Mouse (Mus musculus) heart, postnatal 25 days (tissue): Measurements from ENCODE around the gene Myo9b. TPM values are rescaled to one million over a fixed set of nuclear protein-coding genes. Genes with fewer than 3 reads are reported as not detected.
"Not testable (repeated sequence)": the region's sequence is repeated elsewhere in the genome, so short reads cannot be mapped to it uniquely, and the experiment has no call there.

ENCODE experiments used
- DNase-seq: peaks from one replicate; pipeline ENCODE4 v3.0.0; 2022; ENCODE audit warnings: low spot score
- intact Hi-C: fragments of 180-260 bp; cut with DNase I; formaldehyde crosslinking; loops from one replicate; pipeline ENCODE4 v1.15.1; 2025
- total RNA-seq, 2 experiments: library from RNA; stranded (reverse); gene quantifications; 2 replicates each; pipeline ENCODE4 v1.2.3; 2021

The Myo9b gene
- total RNA-seq, 2 experiments from 2014 or later, result 26.2 to 28.6 TPM

DNA sequence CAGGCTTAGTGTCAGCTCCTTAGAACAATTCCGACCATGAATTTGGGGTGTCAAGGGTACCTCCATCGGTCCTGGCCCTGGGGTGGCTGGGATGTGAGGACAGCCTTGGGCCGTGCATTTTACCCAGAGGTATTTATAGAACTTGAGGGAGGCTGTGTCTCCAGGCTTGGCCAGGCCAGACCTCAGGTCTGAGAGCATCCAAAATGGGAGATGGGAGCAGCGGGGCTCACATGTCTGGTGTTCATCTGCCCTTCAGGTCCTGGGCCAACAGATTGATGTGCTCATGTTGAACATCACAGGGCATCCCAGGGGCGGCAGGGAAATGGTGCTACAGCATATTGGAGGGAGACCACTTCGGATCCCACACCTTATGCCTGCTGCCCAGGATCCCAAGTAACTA is 18.8 kb downstream of the Myo9b start:
- DNase-seq, result no peak
- intact Hi-C loops, result no loop called here

DNA sequence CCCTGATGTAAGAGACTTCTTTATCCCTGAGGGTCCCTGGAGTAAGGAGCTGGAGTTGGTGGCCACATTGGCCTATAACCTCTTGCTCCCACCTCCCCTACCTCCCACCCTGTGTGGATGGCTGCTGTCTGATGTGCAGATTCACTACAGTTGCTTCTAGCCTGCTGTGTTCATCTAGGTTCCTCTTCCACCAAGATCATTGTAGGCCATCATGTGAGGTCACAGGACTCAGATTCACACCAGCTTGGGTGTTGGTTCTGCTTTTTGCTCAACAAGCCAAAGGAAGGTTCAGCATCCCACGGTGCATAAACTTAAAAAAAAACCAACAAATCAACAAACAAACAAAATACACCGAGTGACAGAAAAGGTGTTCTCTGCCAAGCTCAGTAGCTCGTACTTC is 21.4 kb downstream of the Myo9b start:
- DNase-seq, intact Hi-C loops: not testable (repeated sequence)

DNA sequence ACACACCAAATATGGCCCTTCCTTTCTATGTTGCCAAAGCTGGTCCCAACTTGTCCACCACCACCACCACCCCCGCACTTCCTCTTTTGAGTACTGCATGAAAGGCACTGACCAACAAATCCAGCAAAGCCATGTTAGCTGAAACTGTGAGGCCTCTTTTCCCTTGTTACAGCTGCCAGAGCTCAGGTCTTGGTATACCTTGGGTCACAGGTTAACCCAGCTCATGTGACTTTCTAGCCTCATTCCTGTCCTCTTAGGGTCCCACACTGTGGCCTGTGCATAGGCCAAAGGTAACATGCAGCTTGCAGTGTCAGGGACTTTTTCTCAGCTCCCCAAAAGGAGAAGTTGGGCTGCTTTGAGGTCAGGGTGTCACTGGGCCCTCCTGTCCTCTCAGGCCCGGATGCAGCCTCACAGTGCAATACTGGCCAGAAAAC is 23.7 kb downstream of the Myo9b start:
- intact Hi-C loops, result no loop called here
- DNase-seq, result no peak

DNA sequence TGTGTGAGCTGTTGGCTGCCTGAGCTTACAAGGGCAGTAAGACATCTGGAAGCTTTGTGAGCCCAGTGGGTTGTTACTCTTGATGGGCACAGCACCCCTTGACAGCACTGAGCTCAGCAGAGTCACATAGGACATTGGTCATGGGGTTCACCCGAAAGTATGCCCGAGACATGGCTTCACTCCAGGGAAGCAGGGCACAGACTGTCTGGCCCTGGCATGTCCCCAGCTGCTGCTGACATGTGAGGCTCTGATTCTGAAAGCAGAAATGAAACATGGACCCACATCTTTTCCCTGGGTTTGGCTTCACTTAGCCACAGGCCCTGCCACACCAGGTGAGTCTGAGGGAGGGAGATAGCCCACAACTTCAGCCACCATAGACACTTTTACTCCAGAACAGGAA is 24.3 kb downstream of the Myo9b start:
- intact Hi-C loops, result no loop called here

DNA sequence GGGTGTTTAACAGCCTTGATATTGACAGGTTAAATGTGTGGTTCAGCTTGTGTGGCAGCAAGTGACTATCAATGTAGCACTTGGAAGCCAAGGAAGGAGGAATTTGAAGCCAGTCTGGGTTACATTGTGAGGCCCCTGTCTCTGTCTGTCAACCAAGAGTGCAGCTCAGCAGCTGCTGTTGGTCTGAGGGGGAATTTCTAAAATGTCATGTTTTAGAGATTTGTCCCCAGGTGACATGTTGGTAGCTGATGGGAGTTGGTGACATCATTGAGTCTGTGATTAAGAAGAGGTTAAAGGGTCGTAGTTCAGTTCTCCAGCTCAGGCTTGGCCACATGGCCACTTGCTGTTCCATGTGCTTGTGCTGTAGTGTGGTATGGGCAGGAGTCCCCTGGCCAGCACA is 24.9 kb downstream of the Myo9b start:
- intact Hi-C loops, result no loop called here
- no peak for DNase-seq

More for the DNA sequence above, 24.3 kb downstream of the Myo9b start:
- DNase-seq, result no peak

DNA sequence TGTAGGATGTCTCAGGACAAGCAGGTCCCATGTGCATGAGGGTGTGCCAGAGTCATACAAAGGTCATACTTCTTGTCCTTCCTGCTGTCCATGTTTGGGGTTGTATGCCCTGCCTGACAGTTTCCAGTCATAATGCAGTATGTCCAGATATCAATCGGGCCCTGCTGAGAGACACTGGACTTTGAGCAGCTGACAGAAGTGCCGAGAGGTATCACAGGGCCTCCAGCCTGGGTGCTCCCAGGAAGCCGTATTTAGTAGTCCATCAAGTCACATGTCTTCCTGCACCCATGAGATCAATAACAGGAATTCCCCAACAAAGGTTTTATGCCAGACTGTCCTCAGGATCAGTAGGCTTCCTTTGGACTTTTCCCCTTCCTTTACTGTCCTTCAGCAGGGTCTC is 27.2 kb downstream of the Myo9b start:
- no peak for DNase-seq
- intact Hi-C loops, result no loop called here

DNA sequence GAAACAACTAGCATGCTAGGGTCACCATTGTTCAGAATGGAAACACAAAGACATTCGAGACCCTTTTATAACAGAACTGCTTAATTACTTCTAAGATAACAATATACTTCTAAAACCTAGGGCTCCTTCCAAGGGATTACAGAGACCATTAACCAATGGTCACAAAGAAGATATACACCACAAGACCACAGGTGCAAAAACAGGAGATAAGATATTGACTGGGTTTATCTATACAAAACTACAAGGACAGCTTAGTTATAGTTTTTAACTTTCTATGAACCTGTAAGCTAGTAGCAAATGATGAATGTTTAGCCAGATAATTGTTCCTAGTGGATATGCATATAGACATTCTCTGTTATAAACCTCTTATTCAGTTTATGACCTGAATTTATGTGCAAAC is 30.3 kb downstream of the Myo9b start:
- intact Hi-C loops, result no loop called here
- DNase-seq, result no peak

DNA sequence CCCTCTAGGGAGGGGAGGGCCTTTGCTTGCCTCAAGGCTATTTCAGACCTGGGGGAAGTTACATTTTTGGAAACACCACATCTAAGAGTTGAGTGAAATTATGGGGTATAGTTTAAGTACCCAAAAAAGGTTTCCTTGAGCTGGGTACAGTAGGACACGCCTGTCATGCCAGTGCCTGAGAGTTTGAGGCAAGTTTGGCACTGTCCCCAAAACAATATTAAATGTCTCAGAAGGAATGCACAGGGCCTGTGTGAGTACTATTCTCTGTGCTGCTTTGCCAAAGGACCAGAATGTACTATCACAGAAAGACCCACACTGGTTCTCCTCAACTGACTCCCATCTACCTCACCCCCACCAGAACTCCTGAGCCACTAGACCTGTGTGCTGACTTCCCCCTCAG is 31.1 kb downstream of the Myo9b start:
- no peak for DNase-seq
- intact Hi-C loops, result no loop called here

DNA sequence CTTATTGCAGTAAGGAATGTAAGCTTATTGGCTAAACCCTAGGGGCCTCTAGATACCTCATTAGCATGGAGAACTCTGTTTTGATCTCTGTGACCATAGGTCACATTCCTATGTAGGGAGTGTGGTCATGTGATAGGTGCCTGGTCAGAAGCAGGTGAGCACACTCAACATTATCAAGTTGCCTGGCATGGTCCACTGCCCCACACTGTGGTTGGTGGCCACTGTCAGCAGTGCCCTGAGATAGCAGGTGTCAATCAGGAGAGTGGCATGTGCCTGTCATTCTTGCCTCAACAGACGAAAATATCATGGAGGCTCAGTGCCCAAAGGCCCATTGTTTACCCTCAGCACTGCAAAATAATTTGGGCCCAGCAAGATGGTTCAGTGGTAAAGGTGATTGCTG is 33.5 kb downstream of the Myo9b start:
- intact Hi-C loops, result no loop called here
- DNase-seq, result no peak

DNA sequence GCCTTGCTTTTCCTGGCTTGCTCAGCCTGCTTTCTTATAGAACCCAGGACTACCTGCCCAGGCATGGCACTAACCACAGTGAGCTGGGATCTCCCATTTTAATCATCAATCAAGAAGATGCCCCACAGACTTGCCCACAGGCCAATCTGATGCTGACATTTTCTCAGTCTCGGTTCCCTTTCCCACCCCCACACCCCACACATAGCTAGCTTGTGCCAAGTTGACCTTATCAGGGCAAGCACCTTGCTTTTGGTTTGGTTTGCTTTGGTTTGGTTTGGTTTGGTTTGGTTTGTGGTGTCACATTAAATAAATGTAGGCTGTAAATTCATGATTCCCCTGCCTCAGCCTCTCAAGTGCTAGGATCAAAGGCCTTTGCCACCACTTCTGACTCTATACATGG is 34.9 kb downstream of the Myo9b start:
- intact Hi-C loops, result no loop called here
- DNase-seq, result no peak

DNA sequence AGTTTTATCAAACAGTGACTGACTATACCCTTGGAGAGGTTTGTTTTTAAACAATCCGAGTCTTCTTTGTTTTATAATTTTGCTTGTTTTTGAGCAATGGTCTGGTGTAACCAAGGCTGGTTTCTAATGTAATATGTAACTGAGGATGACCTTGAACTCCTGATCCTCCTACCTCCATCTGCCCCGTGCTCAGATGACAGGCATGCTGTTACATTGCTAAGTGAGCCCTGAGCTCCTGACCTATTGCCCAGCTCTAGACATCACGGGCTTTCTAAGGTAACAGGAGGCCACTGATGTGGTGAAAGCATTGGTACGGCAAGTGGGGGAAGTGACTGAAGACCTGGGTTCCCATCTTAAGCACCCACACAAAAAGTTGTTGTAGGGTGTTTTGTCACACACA is 35.4 kb downstream of the Myo9b start:
- DNase-seq, result no peak
- intact Hi-C loops, result no loop called here

DNA sequence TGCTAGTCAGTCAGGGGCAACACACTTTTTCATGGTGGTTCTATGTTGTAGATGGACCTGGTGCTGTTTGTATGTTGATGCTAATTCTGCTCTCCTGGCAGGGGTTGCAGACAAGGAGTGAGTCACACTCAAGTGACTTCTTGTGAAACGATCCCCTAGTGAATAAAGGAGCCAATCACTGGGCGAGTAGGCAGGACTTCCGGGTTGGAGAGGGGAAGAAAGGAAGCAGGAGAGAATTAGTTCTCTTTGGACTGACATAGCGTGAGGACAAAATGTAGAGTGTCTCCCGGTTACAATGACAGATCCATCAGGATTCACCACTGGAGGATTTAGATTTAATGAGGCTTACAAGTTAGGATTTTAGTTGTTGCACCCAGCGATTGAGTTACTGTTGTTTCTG is 37.9 kb downstream of the Myo9b start:
- intact Hi-C loops, result no loop called here
- peak; percentile 60 for DNase-seq

DNA sequence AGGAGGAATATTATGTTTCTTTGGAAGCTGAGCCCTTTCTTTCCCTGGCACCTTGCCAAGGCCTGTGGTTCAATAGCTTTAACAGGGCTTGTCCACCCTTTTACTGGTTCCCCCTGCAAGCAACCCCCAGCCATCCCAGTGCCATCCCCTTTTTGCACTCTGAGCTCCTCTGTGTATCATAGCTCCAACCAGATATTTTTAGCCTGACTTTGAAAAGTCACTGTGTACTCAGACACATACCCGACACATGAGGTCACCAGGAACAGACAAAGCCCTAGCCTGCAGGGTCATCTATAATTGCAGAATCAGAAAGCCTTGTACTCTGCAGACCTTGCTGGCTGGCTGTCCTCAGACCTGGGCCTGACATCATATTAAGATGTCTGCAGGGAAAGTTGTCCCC is 40.2 kb downstream of the Myo9b start:
- intact Hi-C loops, result no loop called here
- peak; percentile 47 for DNase-seq

DNA sequence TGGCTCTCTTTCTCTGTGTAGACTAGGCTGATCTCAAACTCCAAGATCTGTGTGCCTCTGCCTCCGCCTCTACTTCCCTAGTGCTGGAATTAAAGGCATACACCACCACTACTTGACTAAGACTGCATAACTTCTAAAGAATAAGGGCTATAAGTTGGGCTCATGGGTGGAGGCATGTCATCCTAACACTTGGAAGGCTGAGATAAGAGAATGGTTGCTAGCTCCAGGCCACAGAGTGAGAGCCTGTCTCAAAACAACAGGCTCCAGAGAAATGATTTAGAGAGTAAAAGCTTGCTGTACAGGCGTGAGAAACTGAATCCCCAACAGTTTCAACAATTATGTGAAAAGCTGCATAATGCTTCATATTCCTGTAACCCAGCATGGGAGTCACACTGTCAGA is 41.4 kb downstream of the Myo9b start:
- intact Hi-C loops, result loop anchor here (2.0 kb wide), 1 partner anchor 41 kb away; the partner anchor contains the start of genes Haus8 and Myo9b
- DNase-seq, result no peak

DNA sequence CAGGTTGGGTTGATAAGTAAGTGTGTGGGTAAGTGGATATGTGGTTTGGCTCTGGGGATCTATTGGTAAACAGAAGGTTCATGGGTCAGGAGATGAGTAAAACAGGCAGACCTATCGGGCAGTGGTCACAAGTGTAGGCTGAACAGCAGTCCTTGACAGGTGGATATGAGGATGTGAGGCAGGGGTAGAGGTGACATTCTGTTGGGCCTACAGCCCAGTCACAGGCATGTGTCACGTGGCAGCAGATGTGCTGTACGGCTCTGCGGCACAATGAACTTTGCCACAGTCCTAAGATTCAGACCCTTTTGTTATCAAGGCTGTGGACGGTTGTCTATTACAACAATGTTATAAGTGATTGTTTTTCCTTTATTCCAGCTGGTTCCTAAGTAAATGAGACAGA is 43.5 kb downstream of the Myo9b start:
- intact Hi-C loops, result loop anchor here (2.0 to 5.0 kb wide), 2 partner anchors 43 to 436 kb away; partner anchors contain the start of genes Haus8 and Myo9b
- DNase-seq, result no peak

DNA sequence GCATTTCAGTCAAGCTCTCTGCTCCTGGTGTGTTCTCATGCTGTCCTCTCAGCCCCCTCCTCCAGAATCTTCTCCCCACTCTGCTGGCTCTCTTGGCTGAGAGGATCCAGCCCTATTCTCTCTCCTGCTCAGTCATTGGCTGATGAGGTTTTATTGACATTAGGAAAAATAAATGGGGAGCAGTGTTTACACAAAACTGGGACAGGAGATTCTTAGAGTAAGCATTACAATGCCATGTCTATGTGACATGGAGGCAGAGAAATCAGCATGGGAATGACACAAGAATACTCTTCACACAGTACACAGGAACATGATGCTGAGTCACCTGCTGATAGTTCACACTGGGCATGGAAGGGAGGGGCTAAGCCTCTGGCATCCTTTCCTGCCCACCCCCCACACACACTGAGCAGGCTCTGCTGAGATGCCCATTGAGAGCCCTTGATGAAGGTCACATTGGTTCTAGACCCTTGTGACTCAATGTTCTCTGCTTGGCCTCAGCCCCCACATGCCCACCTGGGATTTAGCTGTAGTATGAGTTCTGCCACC is 44.0 kb downstream of the Myo9b start:
- DNase-seq, result no peak
- intact Hi-C loops, result loop anchor here (5.0 kb wide), 1 partner anchor 436 kb away; no protein-coding TSS in a partner anchor

DNA sequence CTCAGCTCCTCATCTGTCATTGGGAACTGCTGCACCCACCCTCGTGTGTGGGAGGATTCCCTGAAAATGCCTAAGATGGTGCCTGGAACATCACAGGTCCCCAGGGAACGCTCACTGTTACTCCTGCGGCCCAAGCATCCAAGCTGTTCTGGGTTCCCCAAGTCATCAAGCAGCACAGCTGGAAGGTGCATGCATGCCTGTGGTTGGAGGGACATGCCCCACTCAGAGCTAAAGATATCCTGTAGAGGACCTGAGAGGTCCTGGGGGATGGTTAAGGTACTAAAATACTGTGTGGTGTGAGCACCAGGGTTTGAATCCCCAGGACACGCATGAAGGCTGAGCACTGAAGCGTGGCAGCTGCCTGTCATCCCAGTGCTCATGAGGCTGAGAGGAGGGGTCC is 46.1 kb downstream of the Myo9b start:
- not testable (repeated sequence) for DNase-seq
- intact Hi-C loops, result loop anchor here (5.0 kb wide), 1 partner anchor 434 kb away; no protein-coding TSS in a partner anchor

DNA sequence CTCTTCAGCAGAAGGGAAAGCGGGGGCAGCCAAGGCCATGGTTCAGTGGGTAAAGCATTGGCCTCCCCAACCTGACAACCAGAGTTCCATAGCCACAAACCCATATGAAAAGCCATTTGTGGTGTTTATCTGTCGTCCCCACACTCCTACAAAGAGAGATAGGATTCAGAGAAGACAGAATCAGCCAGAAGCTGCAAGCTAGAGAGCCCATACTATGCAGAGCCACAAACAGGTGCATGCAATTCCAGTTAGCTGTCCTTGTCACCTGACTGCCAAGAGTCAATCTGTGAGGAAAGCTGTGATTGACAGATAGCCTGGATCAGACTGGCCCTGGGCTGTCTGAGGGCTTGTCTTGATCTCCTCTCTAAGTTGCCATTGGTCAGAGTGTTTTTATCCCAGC is 47.2 kb downstream of the Myo9b start:
- intact Hi-C loops, result loop anchor here (5.0 kb wide), 1 partner anchor 433 kb away; no protein-coding TSS in a partner anchor
- not testable (repeated sequence) for DNase-seq

DNA sequence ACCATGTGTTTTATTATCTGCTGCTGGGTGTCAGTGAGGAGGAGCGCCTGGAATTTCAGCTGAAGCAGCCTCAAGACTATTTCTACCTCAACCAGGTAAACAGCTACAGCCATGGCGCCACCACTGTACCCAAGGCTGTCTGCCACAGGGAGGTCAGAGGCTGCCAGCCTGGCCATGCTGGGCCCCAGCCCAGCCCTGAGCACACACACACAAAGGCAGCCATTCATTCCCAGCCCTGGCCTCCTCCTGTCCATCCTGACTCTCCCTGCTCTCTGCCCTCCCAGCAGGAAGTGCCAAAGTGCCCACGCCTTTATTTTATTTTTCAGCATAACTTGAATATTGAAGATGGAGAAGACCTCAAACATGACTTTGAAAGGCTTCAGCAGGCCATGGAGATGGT is 50.4 kb downstream of the Myo9b start:
- no peak for DNase-seq

DNA sequence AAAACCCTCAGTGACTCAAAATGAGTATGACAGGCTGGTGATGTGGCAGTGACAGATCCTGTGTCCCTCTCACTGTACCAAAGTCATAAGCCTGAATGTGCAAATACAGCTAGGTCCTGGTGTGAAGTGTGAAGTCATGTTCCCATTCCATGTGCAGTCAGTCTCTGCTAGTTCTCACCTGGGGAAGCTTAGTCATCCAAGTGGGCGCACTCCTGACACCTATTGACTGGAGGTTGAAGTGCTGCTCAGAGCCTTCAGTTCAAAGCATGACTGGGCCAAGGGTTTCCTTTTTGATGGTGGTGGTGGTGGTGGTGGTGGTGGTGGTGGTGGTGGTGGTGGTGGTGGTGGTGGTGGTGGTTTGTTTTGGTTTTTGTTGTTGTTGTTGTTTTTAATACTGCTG is 52.3 kb downstream of the Myo9b start:
- DNase-seq, result no peak
- intact Hi-C loops, result loop anchor here (2.0 kb wide), 1 partner anchor 64 kb away; no protein-coding TSS in a partner anchor

More for the DNA sequence above, 50.4 kb downstream of the Myo9b start:
- intact Hi-C loops, result no loop called here

DNA sequence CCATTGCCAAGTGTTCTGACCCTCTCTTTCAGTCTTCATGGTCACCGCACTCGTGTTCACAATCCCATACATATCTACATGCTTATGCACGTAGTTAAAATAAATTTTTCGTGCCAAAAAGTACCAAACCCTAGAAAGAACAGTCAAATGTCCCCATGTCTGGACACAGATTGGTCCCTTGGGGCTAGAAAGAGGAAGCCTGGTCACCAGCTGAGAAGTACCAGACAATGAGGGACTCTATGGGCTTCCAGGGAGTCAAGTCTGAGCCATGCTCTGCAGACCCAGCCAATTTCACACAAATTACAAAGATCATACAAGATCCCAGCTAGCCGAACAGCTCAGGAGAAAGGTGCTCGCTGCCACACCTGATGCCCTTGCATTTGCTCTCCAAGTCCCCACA is 65.3 kb downstream of the Myo9b start:
- intact Hi-C loops, DNase-seq: not testable (repeated sequence)

DNA sequence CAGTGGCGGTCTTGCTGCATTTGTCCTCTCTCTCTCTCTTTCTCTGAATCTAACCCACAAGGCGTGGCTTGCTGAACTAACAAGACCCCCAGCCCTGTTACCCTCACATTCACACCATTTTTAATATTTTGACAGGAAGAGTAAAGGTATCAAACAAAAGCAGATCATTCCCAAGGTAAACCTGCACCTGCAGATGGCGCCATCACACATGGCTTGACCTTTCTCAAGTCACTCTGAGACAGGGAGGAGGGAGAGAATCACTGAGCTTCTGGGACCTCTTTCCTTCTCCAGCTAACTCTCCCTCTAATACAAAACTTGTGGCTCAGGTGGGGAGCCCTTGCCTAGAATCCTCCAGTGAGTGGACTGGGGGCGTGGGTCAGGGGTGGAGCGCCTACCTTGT is 68.1 kb downstream of the Myo9b start:
- DNase-seq, result no peak
- intact Hi-C loops, result loop anchor here (10.0 kb wide), 1 partner anchor 416 kb away; no protein-coding TSS in a partner anchor
